Mouse (Mus musculus): Measurements from ENCODE around the gene Cyth4. TPM values are rescaled to one million over a fixed set of nuclear protein-coding genes. Genes with fewer than 3 reads are reported as not detected.

The Cyth4 gene
- polyA plus RNA-seq, 1 experiment from 2014 or later, result 3.8 TPM

- Histone ChIP-seq H3K4me2 (replicated peaks) (no peak overlapping the region), H3K27me3 (ENCODE audit: control insufficient read depth, insufficient read depth, low read length) (no peaks in the 10 kb centered on the region), H3K27ac (no peak overlapping the region), H3K4me3 (replicated peaks; ENCODE audit: low read length) (no peak overlapping the region), H3K36me3 (replicated peaks; ENCODE audit: control insufficient read depth, insufficient read depth) (no peaks in the 10 kb centered on the region), H3K9ac (no peak overlapping the region), H3K4me1 (replicated peaks; ENCODE audit: control insufficient read depth, insufficient read depth, low read length) (no peaks in the 10 kb centered on the region), H3K9me3 (ENCODE audit: control insufficient read depth, low read length) (no peaks in the 10 kb centered on the region)
- 94% methylated on average over 3 of the region's 3 CpGs for WGBS
- DNase-seq (ENCODE audit: low spot score) (no peak), ATAC-seq (ENCODE audit: low FRiP score) (no peak)
Measured at GRCm38 (mm10) chr15:78563344-78563743, 33.5 kb upstream of the Cyth4 start.

GRCm38 (mm10) chr15:78563937-78564336, 32.9 kb upstream of the Cyth4 start:
- Histone ChIP-seq H3K9ac (no peak overlapping the region), H3K4me3 (replicated peaks; ENCODE audit: low read length) (no peak overlapping the region), H3K27me3 (ENCODE audit: control insufficient read depth, insufficient read depth, low read length) (no peaks in the 10 kb centered on the region), H3K9me3 (ENCODE audit: control insufficient read depth, low read length) (no peaks in the 10 kb centered on the region), H3K36me3 (replicated peaks; ENCODE audit: control insufficient read depth, insufficient read depth) (no peaks in the 10 kb centered on the region), H3K4me2 (replicated peaks) (no peak overlapping the region), H3K4me1 (replicated peaks; ENCODE audit: control insufficient read depth, insufficient read depth, low read length) (no peaks in the 10 kb centered on the region), H3K27ac (no peak overlapping the region)
- 81% methylated on average over 5 of the region's 5 CpGs for WGBS
- ATAC-seq (ENCODE audit: low FRiP score) (no peak), DNase-seq (ENCODE audit: low spot score) (no peak)

- ATAC-seq (ENCODE audit: low FRiP score) (no peak), DNase-seq (ENCODE audit: low spot score) (no peak)
- H3K9me3 ChIP-seq (ENCODE audit: control insufficient read depth, low read length), result no peaks in the 10 kb centered on the region
- H3K4me3 ChIP-seq (replicated peaks; ENCODE audit: low read length), result no peak overlapping the region
- no peaks in the 10 kb centered on the region for H3K4me1 ChIP-seq (replicated peaks; ENCODE audit: control insufficient read depth, insufficient read depth, low read length)
- no peak overlapping the region for H3K9ac ChIP-seq
- H3K27me3 ChIP-seq (ENCODE audit: control insufficient read depth, insufficient read depth, low read length), result no peaks in the 10 kb centered on the region
- H3K27ac ChIP-seq, result no peak overlapping the region
- no peaks in the 10 kb centered on the region for H3K36me3 ChIP-seq (replicated peaks; ENCODE audit: control insufficient read depth, insufficient read depth)
- WGBS, result 73% methylated on average over 11 of the region's 11 CpGs
- no peak overlapping the region for H3K4me2 ChIP-seq (replicated peaks)
Measured at GRCm38 (mm10) chr15:78564764-78565435, 31.9 kb upstream of the Cyth4 start.

GRCm38 (mm10) chr15:78567608-78568120, 29.2 kb upstream of the Cyth4 start:
- Histone ChIP-seq H3K36me3 (replicated peaks; ENCODE audit: control insufficient read depth, insufficient read depth) (no peaks in the 10 kb centered on the region), H3K9me3 (ENCODE audit: control insufficient read depth, low read length) (no peaks in the 10 kb centered on the region), H3K27ac (no peak overlapping the region), H3K4me3 (replicated peaks; ENCODE audit: low read length) (no peak overlapping the region), H3K27me3 (ENCODE audit: control insufficient read depth, insufficient read depth, low read length) (no peaks in the 10 kb centered on the region), H3K4me1 (replicated peaks; ENCODE audit: control insufficient read depth, insufficient read depth, low read length) (no peaks in the 10 kb centered on the region), H3K9ac (no peak overlapping the region), H3K4me2 (replicated peaks) (no peak overlapping the region)
- 72% methylated on average over 9 of the region's 9 CpGs for WGBS
- DNase-seq (ENCODE audit: low spot score), result no peak
- ATAC-seq (ENCODE audit: low FRiP score), result no peak

- Histone ChIP-seq H3K4me3 (replicated peaks; ENCODE audit: low read length) (no peak overlapping the region), H3K9ac (no peak overlapping the region), H3K9me3 (ENCODE audit: control insufficient read depth, low read length) (no peaks in the 10 kb centered on the region), H3K27me3 (ENCODE audit: control insufficient read depth, insufficient read depth, low read length) (no peaks in the 10 kb centered on the region), H3K4me1 (replicated peaks; ENCODE audit: control insufficient read depth, insufficient read depth, low read length) (no peaks in the 10 kb centered on the region), H3K27ac (no peak overlapping the region), H3K4me2 (replicated peaks) (no peak overlapping the region), H3K36me3 (replicated peaks; ENCODE audit: control insufficient read depth, insufficient read depth) (no peaks in the 10 kb centered on the region)
- ATAC-seq (ENCODE audit: low FRiP score), result no peak
- no peak for DNase-seq (ENCODE audit: low spot score)
- 89% methylated on average over 5 of the region's 5 CpGs for WGBS
Measured at GRCm38 (mm10) chr15:78570170-78570569, 26.7 kb upstream of the Cyth4 start.

- Histone ChIP-seq H3K9me3 (ENCODE audit: control insufficient read depth, low read length) (no peaks in the 10 kb centered on the region), H3K4me3 (replicated peaks; ENCODE audit: low read length) (no peak overlapping the region), H3K27ac (no peak overlapping the region), H3K4me2 (replicated peaks) (no peak overlapping the region), H3K4me1 (replicated peaks; ENCODE audit: control insufficient read depth, insufficient read depth, low read length) (no peaks in the 10 kb centered on the region), H3K9ac (no peak overlapping the region), H3K27me3 (ENCODE audit: control insufficient read depth, insufficient read depth, low read length) (no peaks in the 10 kb centered on the region), H3K36me3 (replicated peaks; ENCODE audit: control insufficient read depth, insufficient read depth) (no peaks in the 10 kb centered on the region)
- no peak for DNase-seq (ENCODE audit: low spot score)
- WGBS, result 65% methylated on average over 16 of the region's 16 CpGs
- no peak for ATAC-seq (ENCODE audit: low FRiP score)
Measured at GRCm38 (mm10) chr15:78571554-78572269, 25.1 kb upstream of the Cyth4 start.

GRCm38 (mm10) chr15:78572270-78572600, 24.6 kb upstream of the Cyth4 start:
- DNase-seq (ENCODE audit: low spot score), result no peak
- Histone ChIP-seq H3K4me3 (replicated peaks; ENCODE audit: low read length) (no peak overlapping the region), H3K27ac (no peak overlapping the region), H3K9ac (no peak overlapping the region), H3K27me3 (ENCODE audit: control insufficient read depth, insufficient read depth, low read length) (no peaks in the 10 kb centered on the region), H3K4me1 (replicated peaks; ENCODE audit: control insufficient read depth, insufficient read depth, low read length) (no peaks in the 10 kb centered on the region), H3K36me3 (replicated peaks; ENCODE audit: control insufficient read depth, insufficient read depth) (no peaks in the 10 kb centered on the region), H3K9me3 (ENCODE audit: control insufficient read depth, low read length) (no peaks in the 10 kb centered on the region), H3K4me2 (replicated peaks) (no peak overlapping the region)
- 88% methylated on average over 5 of the region's 5 CpGs for WGBS
- ATAC-seq (ENCODE audit: low FRiP score), result no peak

- Histone ChIP-seq H3K4me2 (replicated peaks) (no peak within 1 kb of the TSS), H3K27me3 (ENCODE audit: control insufficient read depth, insufficient read depth, low read length) (no peaks in the 10 kb centered on the region), H3K27ac (no peak within 1 kb of the TSS), H3K36me3 (replicated peaks; ENCODE audit: control insufficient read depth, insufficient read depth) (no peaks in the 10 kb centered on the region), H3K4me1 (replicated peaks; ENCODE audit: control insufficient read depth, insufficient read depth, low read length) (no peaks in the 10 kb centered on the region), H3K4me3 (replicated peaks; ENCODE audit: low read length) (no peak within 1 kb of the TSS), H3K9me3 (ENCODE audit: control insufficient read depth, low read length) (no peaks in the 10 kb centered on the region), H3K9ac (no peak within 1 kb of the TSS)
- WGBS, result 79% methylated on average over 8 of the region's 8 CpGs
- no peak for DNase-seq (ENCODE audit: low spot score)
- no peak for ATAC-seq (ENCODE audit: low FRiP score)
Measured at GRCm38 (mm10) chr15:78572658-78573397, 24.0 kb upstream of the Cyth4 start, which contains the start of gene Rac2. Rac2 (minus strand) TSS chr15:78572783.

- WGBS, result 37% methylated on average over 4 of the region's 4 CpGs
- Histone ChIP-seq H3K27ac (no peak overlapping the region), H3K36me3 (replicated peaks; ENCODE audit: control insufficient read depth, insufficient read depth) (no peaks in the 10 kb centered on the region), H3K27me3 (ENCODE audit: control insufficient read depth, insufficient read depth, low read length) (no peaks in the 10 kb centered on the region), H3K4me3 (replicated peaks; ENCODE audit: low read length) (no peak overlapping the region), H3K9ac (no peak overlapping the region), H3K4me1 (replicated peaks; ENCODE audit: control insufficient read depth, insufficient read depth, low read length) (peaks cover 19% of the 10 kb centered on the region), H3K9me3 (ENCODE audit: control insufficient read depth, low read length) (no peaks in the 10 kb centered on the region), H3K4me2 (replicated peaks) (no peak overlapping the region)
- DNase-seq (ENCODE audit: low spot score), result no peak
- ATAC-seq (ENCODE audit: low FRiP score), result no peak
Measured at GRCm38 (mm10) chr15:78576284-78576810, 20.5 kb upstream of the Cyth4 start.

Measured in hindbrain, embryonic 14.5 days (tissue).